Mouse (Mus musculus): ENCODE measurements around the gene Gm12185. TPM values are rescaled to one million over a fixed set of nuclear protein-coding genes. Genes with fewer than 3 reads are reported as not detected.
"Not testable (repeated sequence)": the region's sequence is repeated elsewhere in the genome, so short reads cannot be mapped to it uniquely, and the experiment has no call there.

Gene Gm12185
- total RNA-seq, 1 experiment from 2014 or later = 0.10 TPM

DNA sequence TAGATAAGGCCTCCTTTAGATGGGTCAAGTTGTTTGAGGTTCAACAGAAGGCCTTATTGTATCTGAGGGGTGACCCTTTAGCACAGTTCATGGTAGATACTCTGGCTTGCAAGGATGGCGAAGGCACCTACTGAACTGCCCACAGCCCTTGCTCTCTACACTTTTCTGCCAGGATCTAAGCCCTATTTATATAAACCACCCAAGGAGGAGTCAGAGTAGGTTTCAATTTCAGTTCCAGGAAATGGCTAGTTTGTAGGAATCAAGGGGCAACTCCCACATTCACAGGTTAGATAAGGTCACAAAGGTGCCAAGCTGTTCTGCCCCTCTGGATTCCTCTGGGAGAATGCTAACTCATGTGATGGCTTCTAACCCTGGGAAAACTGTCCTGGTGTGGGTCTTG is 64.0 kb downstream of the Gm12185 start:
- ATAC-seq (replicated peaks; ENCODE audit: insufficient number of reproducible peaks, low FRiP score, low TSS enrichment, poor library complexity, severe bottlenecking) = 0 out of 2 replicates have a peak, but pooled peaks have one; percentile 13

- ATAC-seq (replicated peaks; ENCODE audit: insufficient number of reproducible peaks, low FRiP score, low TSS enrichment, poor library complexity, severe bottlenecking) = not testable (repeated sequence)
Measured at GRCm38 (mm10) chr11:48926437-48926836, 65.6 kb downstream of the Gm12185 start.

- ATAC-seq (replicated peaks; ENCODE audit: insufficient number of reproducible peaks, low FRiP score, low TSS enrichment, poor library complexity, severe bottlenecking) = peak; percentile 62
Measured at GRCm38 (mm10) chr11:48923818-48924217, 68.2 kb downstream of the Gm12185 start.

GRCm38 (mm10) chr11:48918380-48918779 is 73.6 kb downstream of the Gm12185 start:
- ATAC-seq (replicated peaks; ENCODE audit: insufficient number of reproducible peaks, low FRiP score, low TSS enrichment, poor library complexity, severe bottlenecking) = no peak

- 0 out of 2 replicates have a peak, but pooled peaks have one; percentile 66 for ATAC-seq (replicated peaks; ENCODE audit: insufficient number of reproducible peaks, low FRiP score, low TSS enrichment, poor library complexity, severe bottlenecking)
Measured at GRCm38 (mm10) chr11:48913611-48914010, 78.4 kb downstream of the Gm12185 start.

- ATAC-seq (replicated peaks; ENCODE audit: insufficient number of reproducible peaks, low FRiP score, low TSS enrichment, poor library complexity, severe bottlenecking) = no peak
Measured at GRCm38 (mm10) chr11:48908459-48908858, 83.6 kb downstream of the Gm12185 start.

DNA sequence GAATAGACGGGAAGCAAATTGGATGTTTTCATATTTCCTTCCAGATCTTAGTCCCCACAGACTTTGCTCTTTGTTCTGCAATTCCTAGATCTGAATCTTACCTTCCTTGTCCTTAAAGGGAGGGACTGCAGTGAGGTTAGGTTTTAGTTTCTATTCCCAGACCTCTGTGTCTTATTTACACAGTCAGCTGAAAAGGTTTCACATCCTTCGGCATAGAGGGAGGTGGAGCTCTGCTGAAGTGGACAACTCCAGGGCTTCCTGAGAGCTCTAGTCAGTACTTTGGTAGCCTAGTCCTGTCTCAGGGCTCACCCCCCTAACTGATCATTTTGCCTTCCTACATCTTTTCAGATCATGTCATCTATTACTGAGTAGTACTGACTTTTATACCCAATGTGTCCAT is 90.0 kb downstream of the Gm12185 start, which contains the start of gene Gm5431:
TSS of gene Gm5431 (minus strand) at position 194 of the 400 bp plus-strand sequence.
- ATAC-seq (replicated peaks; ENCODE audit: insufficient number of reproducible peaks, low FRiP score, low TSS enrichment, poor library complexity, severe bottlenecking) = peak; percentile 56

DNA sequence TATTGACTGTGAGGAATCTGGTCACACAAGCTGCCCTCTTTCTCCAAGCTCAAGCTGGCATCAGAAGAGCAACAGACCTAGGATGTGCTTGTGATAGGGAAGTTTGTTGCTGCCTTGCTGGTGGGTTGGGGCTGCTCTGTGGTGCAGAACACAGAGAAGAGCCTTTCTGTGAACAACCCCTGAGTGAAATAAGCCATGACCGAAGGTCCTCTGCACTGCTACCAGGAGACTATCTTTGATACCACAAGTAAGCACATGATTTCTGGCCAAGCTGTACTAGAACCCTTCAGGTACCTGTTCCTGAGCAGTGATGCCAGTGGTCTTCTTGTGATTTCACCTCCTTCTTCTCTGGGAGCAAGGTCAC is 90.5 kb downstream of the Gm12185 start:
- peak; percentile 14; the same call in 1 of the 2 replicates for ATAC-seq (replicated peaks; ENCODE audit: insufficient number of reproducible peaks, low FRiP score, low TSS enrichment, poor library complexity, severe bottlenecking)

DNA sequence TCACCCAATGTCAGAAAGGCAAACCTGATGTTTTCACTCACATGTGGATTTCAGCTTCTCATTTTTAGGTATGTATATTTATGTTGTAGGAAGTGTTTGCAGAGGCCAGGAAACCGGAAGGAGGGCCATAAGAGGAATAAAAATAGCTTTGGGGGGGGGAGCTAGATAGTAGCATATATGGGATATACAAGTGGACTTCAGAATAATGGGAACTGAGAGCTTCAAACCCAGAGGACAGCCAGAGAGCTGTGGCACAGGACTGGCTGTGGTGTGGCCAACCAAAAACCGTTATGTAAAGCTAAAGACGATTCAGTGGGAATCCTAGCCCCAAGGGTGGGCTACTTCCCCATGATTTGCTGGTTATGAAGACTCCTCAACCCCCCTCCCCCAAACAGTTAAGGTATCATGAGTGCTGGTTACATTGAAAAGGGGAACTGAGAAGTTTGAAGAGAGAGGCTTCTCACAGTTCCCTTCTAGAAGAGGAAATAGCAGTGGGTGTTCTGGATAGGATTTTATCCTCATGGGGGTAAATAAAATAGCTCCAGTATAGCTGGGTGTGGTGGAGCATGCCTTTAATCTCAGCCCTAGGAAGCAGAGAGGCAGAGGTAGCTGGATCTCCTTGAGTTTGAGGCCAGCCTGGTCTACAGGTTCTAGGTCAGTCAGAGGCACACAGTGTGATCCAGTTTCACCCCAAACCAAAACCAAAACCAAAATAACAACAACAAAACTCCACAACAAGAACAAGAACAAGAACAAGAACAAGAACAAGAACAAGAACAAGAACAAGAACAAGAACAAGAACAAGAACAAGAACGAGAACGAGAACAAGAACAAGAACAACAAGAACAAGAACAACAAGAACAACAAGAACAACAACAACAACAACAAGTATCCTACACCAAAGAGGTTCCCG is 91.1 kb downstream of the Gm12185 start:
- ATAC-seq (replicated peaks; ENCODE audit: insufficient number of reproducible peaks, low FRiP score, low TSS enrichment, poor library complexity, severe bottlenecking) = peak; percentile 85

GRCm38 (mm10) chr11:48898812-48899431 is 93.1 kb downstream of the Gm12185 start:
- ATAC-seq (replicated peaks; ENCODE audit: insufficient number of reproducible peaks, low FRiP score, low TSS enrichment, poor library complexity, severe bottlenecking) = no peak

DNA sequence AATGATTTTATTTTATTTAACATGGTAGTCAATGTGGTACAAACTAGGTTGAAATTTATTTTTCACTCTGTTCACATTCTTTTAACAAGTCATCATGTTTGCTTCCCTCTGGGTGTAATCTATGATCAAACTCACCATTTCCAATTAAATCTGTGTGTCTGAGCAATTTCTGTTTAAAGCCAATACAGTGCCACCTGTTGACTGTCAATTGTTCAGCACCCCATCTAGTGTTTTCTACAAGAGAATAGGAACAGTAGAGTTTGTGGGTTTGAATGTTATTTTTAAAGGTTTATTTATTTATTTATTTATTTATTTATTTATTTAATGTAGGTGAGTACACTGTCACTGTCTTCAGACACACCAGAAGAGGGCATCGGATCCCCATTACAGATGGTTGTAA is 115.3 kb downstream of the Gm12185 start:
- no peak for ATAC-seq (replicated peaks; ENCODE audit: insufficient number of reproducible peaks, low FRiP score, low TSS enrichment, poor library complexity, severe bottlenecking)

DNA sequence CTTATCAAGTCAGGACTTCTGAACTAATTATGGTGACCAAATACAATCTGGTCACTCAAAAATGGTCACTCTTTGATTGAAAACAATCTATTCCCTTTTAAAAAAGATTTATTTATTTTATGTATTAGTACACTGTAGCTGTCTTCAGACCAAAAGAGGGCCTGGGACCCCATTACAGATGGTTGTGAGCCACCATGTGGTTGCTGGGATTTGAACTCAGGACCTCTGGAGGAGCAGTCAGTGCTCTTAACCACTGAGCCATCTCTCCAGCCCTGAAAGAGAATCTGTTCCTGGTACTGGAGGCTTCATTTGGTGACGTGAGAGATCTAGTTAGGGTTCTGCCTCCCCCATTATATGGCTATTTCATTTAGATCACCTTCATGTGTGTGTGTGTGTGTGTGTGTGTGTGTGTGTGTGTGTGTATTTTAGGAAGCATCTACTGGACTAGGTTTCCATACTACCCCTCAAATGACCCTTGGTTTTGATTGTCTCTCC is 116.6 kb downstream of the Gm12185 start:
- ATAC-seq (replicated peaks; ENCODE audit: insufficient number of reproducible peaks, low FRiP score, low TSS enrichment, poor library complexity, severe bottlenecking) = not testable (repeated sequence)

GRCm38 (mm10) chr11:48874465-48874864 is 117.6 kb downstream of the Gm12185 start:
- peak; percentile 27; the same call in 1 of the 2 replicates for ATAC-seq (replicated peaks; ENCODE audit: insufficient number of reproducible peaks, low FRiP score, low TSS enrichment, poor library complexity, severe bottlenecking)

DNA sequence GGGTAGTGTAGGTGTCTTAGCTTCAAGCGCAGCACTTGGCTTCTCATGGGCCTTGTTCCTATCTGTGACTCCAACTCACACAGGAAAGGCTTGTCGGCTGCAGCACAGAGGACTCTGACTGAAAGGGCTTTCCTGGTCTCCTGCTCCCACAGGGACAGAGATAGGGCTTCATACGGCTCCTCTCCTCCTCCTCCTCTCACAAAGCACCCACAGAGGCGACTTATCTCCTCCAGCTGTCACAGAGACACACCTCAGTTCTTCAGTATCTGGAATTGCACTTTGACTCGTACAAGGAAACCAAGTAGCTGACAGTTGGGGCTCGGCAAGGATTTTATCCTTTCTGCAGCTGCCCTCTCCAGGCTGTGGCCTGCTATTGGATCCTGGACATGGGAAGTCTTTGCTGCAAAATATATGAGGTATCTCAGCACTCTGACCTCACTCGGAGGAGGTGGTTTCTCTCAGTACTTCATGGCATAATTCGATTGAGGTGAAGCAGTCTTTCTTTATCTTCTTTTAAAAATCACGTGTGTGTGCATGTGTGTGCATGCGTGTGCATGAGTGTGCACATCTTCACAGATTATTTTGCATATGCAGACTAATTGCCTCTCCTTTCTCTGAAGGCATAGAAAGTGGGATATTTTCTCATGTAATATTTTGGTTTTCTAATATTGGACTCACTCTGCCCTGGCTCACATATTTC is 118.3 kb downstream of the Gm12185 start:
- no peak for ATAC-seq (replicated peaks; ENCODE audit: insufficient number of reproducible peaks, low FRiP score, low TSS enrichment, poor library complexity, severe bottlenecking)

DNA sequence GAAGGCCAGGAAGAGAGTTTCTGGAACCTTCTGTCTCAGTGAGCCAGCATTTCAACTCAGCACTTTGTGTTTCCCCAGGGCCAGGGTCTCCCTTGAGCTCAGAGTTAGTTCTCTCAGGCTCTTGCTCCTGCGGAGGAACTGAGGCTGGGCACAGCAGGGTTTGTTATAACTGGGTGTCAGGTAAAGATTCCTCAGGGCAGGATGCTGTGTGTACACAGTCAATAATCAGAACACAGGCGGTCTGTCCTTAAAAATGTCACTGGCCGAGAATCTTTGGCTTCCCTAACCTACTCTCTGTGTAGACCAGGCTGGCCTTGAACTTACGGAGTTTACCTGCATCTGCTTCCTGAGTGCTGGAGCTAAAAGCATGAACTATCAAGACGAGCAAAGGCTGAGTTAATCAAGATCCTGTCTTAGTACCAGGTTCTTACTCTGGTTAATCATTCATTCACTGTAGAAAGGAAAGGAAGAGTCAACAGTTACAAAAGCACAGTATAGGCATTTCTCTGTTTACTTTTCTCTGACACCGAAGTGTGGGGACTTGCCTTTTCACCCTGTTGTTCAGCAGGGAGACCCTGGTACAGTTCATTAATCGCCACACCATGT is 119.2 kb downstream of the Gm12185 start:
- no peak for ATAC-seq (replicated peaks; ENCODE audit: insufficient number of reproducible peaks, low FRiP score, low TSS enrichment, poor library complexity, severe bottlenecking)

- peak; percentile 19 for ATAC-seq (replicated peaks; ENCODE audit: insufficient number of reproducible peaks, low FRiP score, low TSS enrichment, poor library complexity, severe bottlenecking)
Measured at GRCm38 (mm10) chr11:48871817-48872541, 120.0 kb downstream of the Gm12185 start.

GRCm38 (mm10) chr11:48871201-48871772 is 120.7 kb downstream of the Gm12185 start, which contains the start of gene Irgm1:
TSS of gene Irgm1 (minus strand) at chr11:48871683.
- peak; percentile 32 for ATAC-seq (replicated peaks; ENCODE audit: insufficient number of reproducible peaks, low FRiP score, low TSS enrichment, poor library complexity, severe bottlenecking)

DNA sequence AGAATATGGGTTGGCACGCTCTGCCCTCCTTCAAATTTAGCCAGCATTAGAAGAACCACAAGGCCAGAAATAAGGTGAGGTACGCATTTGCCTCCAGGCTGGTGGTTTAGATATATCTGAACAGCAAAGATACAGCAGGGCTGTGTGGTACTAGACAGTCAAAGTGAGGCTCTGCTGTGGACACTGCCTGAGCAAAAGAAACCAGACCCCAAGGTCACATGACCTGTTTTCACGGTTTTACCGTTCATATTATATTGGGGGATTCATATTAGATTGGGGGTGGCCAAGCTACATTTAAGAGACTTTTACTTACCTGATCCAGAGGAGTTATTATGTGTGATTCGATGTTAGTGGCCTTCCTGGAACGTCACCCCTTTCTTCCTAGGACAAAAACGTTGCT is 121.2 kb downstream of the Gm12185 start:
- ATAC-seq (replicated peaks; ENCODE audit: insufficient number of reproducible peaks, low FRiP score, low TSS enrichment, poor library complexity, severe bottlenecking) = no peak

All from monocyte, adult 5-6 weeks (primary cell).